Mouse (Mus musculus): ENCODE measurements around the gene Tbc1d1.
"Not testable (repeated sequence)": the region's sequence is repeated elsewhere in the genome, so short reads cannot be mapped to it uniquely, and the experiment has no call there.

Tbc1d1 gene

DNA sequence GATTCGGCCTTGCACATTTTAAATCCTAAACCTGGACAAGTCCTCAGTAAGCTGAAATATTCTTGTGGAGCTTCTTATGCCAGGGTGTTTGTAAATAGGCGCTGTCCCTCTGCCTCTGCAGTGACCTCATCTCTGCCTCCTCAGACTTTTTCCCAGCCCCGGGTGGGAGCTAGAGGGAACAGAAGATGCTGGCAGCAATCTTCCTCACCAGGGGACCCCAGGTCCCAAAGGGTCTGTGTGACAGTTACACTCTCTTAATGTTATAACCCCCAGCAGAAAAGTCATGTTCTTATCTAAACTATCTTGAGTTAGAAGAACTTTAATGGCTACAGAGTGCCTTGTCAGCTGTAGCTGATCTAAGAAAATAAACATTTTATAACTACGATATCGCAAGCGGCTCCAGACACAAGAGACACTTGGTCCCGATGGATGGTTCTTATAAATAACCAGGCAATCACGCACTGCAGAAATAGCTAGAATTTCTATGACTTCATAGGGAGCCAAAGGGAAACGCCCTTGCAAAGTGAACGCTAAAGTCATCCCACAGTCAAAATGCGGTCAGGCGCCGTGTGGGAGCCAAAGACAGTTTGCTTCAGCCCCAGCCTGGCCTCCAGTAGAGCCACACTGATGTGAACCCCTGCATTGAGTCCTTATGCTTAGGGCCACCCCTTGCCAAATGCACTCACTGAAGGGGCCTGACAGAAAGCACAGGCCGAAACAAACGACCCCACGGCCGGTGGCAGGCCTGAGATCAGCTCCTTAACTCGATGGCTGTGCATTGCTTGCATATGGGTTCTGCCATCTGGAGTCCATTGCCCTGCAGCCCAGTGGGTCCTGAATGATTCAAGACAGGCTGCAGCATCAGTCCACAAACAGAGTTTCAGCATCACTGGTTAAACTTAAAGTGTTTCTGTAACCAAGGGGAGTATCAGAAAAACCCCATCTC lies 202.8 kb downstream of the Tbc1d1 start:
- no peak for DNase-seq (ENCODE audit: low spot score)

GRCm38 (mm10) chr5:64360147-64360875 lies 204.2 kb downstream of the Tbc1d1 start:
- DNase-seq (ENCODE audit: low spot score), result no peak

DNA sequence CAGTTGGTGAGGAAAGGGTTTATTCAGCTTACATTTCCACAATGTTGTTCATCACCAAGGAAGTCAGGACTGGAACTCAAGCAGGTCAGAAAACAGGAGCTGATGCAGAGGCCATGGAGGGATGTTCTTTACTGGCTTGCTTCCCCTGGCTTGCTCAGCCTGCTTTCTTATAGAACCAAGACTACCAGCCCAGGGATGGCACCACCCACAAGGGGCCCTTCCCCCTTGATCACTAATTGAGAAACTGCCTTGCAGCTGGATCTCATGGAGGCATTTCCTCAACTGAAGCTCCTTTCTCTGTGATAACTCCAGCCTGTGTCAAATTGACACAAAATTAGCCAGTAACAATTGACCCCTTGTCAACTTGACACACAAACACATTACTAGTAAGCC lies 204.8 kb downstream of the Tbc1d1 start:
- not testable (repeated sequence) for DNase-seq (ENCODE audit: low spot score)

DNA sequence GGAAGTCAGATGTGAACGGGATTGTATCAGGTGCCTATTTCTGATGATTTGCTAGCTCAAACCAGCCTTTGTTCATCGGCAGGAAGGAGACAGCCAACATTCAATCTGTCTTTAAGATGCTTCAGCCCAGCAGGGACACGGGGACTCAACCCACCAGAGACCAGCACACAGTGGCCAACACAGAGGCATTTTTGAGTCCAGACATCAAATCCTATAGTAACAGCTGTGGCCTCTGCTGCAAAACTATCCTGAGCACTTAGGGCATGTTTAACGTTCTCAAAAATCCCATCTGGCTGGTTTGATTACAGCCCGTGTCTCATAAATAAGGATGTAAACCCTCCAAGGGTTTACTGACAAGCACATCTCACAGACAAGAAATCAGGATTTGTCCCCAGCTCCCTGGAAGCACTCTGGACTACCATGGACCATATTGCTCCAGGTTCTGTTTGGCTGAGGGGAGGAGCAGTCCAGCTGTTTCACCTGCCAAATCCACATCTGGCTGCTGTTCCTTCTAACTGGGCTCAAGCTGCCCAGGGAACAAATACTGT lies 207.8 kb downstream of the Tbc1d1 start:
- DNase-seq (ENCODE audit: low spot score), result no peak

DNA sequence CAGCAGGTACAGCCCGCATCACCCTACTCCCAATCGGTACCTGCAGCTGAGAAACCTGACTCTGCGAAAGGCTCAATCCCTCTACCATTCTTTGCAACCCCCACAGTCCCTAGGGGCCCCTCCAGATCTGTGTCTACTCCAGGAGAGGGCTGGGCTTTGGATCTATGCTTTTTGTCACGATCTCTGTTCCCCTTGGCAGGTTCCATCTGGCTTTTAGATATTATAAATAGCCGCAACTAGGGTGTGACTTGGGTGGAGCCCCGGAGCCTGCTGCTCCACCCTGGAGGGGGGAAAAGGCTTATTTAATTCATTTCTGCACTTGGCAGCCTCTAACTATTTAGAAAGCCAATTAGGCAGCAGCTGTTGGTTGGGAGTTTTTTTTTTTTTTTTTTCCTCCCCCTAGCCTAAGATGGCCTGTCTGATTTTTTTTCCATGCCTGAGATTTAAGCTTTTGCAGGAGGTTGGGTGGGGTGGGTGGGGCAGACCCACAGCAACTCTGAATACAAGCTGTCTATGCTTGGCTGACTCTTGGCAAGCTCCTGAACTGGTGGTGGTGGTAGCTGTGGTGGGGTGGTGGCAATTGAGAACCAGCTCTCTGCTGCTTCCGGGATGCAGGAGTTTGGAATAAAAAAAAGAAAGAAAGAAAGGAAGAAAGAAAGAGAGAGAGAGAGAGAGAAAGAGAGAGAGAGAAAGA lies 208.5 kb downstream of the Tbc1d1 start:
- no peak for DNase-seq (ENCODE audit: low spot score)

DNA sequence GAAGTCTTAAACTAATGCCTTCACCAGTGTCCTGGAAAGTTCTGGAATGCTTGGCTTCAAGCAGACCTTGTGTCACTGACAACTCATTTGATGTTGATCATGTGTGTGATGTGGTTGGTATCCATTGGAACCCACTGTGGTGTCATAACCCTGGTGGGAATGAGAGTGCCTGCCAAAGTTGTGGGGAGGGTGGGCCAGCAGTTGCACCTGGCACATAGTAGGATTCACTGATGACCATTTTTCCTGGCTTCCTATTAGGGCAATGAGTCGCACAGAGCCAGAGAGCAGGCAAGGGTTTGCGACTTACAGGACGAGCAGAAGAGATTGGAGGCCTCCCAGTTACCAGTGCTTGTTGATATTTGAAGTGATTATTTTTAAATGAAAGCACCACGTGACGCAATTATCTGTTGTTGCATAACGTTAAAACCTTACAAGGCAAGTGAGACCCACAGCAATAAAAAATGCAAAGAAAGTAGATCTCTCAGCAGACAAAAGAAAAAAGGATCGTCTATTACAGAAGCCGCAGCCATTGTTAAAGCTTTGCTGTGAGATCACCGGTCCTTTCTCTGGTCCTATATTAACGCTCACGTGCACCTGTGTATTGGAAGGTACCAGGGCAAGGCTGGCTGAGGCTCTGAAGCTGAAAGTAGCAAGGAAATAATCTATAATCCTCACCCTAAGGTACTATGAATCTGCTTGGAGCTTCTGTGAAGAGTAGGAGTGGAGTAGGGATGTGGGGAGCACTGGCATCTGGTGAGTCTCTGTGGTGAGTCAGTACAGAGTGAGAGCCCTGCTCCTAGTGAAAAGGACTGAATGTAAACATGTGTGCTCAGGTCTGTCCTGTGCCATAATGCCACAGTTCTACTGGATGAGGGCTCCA lies 209.3 kb downstream of the Tbc1d1 start:
- no peak for DNase-seq (ENCODE audit: low spot score)

- DNase-seq (ENCODE audit: low spot score), result no peak
These were observed 210.0 kb downstream of the Tbc1d1 start for GRCm38 (mm10) chr5:64366113-64366512.

DNA sequence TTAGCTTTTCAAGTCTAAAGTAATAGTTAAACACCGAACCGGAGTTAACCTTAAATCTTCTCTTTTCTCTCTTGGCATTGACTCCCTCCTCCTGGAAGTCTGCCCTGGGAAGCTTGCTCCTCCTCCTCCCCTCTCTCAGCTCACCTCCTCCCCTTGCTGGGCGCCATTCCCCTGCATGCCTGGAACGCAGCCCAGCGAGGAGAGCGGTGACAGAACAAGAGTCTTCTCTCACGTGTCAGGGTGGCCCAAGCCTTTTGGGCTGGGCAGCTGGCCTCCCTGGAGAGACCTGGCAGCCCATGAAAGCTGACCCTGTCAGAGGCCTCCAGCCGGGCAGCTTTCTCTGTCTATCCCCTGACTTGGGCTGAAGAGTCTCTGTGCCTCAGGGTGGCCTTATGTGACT lies 211.3 kb downstream of the Tbc1d1 start:
- peak; percentile 79 for DNase-seq (ENCODE audit: low spot score)

- no peak for DNase-seq (ENCODE audit: low spot score)
These were observed 215.3 kb downstream of the Tbc1d1 start for GRCm38 (mm10) chr5:64371331-64371831.

DNA sequence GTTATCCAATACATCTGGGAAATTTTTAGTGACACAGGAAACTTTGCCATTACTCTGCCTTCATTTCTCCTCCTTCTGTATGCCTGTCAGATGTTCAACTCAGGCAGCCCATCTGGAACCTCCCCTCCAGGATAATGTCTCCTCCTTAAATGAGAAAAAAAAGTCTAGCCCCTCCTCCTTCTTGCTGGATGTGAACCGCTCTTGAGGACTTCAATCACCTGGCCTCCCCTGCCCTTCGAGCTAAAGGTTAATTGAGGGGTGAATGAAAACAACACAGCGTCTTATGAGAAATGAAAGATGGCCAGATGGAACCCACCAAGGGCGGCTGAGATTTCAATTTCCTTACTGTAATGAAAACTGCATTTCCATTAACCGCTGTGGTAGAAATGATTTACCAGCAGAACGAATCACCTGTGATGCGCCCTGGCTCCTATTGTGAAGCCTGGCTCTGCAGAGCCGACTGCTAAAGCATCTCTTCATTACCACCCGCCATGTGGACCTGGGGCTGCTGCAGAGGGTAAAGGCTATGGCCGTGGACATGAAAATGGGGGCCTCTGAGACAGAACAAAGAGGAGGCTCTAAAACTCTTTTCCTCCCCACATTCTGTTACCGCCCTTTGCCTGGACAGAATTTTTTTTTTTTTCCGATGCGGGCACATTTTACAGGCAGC lies 216.3 kb downstream of the Tbc1d1 start:
- no peak for DNase-seq (ENCODE audit: low spot score)

GRCm38 (mm10) chr5:64373695-64374094 lies 217.6 kb downstream of the Tbc1d1 start:
- DNase-seq (ENCODE audit: low spot score), result no peak

DNA sequence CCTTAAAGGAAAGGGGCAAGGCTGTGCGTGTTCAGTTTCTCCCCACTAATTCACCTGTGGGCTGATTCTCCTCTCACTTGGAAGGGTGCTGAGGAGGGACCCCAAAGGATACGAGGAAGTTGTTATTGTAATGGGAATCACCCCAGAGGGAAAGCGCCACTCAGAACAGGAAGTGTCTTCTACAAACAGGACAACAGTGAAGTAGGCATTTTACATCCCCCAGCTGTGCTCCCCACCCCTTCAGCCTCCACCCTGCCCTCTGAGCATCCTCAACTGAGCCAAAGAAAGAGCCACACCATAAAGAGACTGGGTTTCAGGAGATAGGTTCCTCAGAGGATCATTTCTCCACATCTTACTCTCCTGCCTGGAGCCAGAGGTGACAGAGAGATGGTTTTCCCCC lies 219.7 kb downstream of the Tbc1d1 start:
- no peak for DNase-seq (ENCODE audit: low spot score)

- DNase-seq (ENCODE audit: low spot score), result no peak
These were observed 220.4 kb downstream of the Tbc1d1 start for GRCm38 (mm10) chr5:64376466-64376865.

GRCm38 (mm10) chr5:64377705-64378104 lies 221.6 kb downstream of the Tbc1d1 start:
- no peak for DNase-seq (ENCODE audit: low spot score)

DNA sequence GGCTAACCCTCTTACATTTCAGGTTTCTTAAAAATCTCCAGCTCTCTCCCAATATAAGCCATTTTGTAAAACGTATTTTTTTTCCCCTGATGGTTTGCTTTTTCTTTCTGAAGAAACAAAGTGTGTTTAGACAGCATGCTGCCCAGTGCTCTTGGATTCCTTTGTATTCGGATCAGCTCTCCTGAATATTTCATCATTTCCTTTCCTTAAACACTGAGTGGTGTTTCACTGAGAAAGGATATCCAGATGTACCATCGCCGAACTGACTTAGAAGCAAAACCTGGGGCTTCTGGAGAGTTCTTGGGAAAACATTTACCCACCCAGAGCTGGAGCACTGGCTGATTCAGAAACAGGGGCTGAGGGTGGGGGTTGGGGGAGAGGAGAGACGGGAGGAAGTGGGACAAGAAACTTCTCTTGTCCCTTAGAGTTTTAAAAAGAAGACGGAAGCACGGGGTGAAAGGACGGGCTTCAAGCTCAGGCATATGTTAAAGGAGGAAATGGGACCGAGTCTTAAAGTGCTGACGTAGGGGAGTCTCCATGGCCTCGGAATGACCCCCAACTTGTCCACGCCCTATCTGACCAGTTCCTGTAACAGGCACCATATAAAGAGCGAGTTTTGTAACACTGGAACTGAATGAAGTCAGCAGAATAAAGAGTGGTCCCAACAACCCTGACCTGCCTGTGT lies 222.6 kb downstream of the Tbc1d1 start:
- no peak for DNase-seq (ENCODE audit: low spot score)

DNA sequence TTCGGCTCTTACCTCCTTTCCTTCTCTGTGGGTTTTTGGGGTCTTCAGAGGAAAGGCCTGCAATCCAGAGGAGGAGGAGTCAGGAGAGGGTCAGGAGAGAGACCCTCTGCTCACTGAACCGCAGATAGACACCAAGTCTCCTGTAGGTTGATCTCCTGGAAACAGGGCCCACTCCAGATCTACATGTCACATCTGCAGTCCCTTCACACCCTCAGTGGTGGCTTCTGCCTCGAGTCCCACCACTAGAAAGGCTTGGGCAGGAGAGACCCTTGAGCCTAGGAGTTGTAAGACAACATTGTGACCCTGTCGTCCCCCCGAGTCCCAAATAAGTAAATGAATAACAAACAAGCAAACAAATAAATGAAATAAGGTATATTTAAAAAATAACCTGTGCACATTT lies 223.7 kb downstream of the Tbc1d1 start:
- no peak for DNase-seq (ENCODE audit: low spot score)

GRCm38 (mm10) chr5:64380698-64381375 lies 224.7 kb downstream of the Tbc1d1 start:
- DNase-seq (ENCODE audit: low spot score), result no peak

- no peak for DNase-seq (ENCODE audit: low spot score)
These were observed 225.4 kb downstream of the Tbc1d1 start for GRCm38 (mm10) chr5:64381538-64381937.

- DNase-seq (ENCODE audit: low spot score), result peak; percentile 76
These were observed 226.4 kb downstream of the Tbc1d1 start for GRCm38 (mm10) chr5:64382451-64383057.

All from ovary, postnatal 36 days (tissue).